Mouse (Mus musculus) olfactory bulb, adult 2 months (tissue): Measurements from ENCODE around the gene Defb36.

Source experiments
- CTCF ChIP-seq: fragments of 200-500 bp; IDR thresholded peaks from 2 replicates; pipeline ENCODE4 v1.5.1; 2012; ENCODE audit warnings: low read depth, mild to moderate bottlenecking, low read length, moderate library complexity; ENCODE audit not compliant: insufficient read depth
- POLR2A ChIP-seq: fragments of 200-500 bp; IDR thresholded peaks from 2 replicates; pipeline ENCODE4 v1.6.1; 2012; ENCODE audit warnings: mild to moderate bottlenecking, low read depth, low read length, moderate library complexity; ENCODE audit not compliant: insufficient read depth

DNA sequence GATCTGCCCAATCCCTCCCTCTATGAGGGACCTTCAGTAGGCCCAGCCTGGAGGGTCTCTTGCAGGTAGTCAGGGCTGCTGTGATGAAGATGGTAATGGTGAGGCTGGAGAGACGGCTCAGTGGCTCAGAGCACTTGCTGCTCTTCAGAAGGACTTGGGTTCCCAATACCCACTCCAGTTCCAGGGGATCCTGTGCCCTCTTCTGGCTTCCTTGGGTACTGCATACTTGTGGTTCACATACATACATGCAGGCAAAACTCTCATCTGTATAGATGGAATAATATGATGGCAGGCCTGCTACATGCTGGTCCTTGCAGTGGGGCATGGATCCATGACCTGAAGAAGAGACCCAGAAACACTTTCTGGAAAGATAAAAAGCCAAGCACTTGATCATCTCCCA, 4.6 kb downstream of the Defb36 start:
- TF ChIP-seq CTCF (no peak), POLR2A (no peak)
